Mouse (Mus musculus) bone marrow macrophage, adult 2 months (primary cell): Measurements from ENCODE around the gene Pde2a.

Source experiments
- CTCF ChIP-seq: IDR thresholded peaks from 2 replicates; pipeline ENCODE4 v1.5.1; 2012; ENCODE audit warnings: low read depth, mild to moderate bottlenecking, low read length, moderate library complexity
- POLR2A ChIP-seq: IDR thresholded peaks from 2 replicates; pipeline ENCODE4 v1.6.1; 2012; ENCODE audit warnings: mild to moderate bottlenecking, low read depth, low read length, borderline replicate concordance

DNA sequence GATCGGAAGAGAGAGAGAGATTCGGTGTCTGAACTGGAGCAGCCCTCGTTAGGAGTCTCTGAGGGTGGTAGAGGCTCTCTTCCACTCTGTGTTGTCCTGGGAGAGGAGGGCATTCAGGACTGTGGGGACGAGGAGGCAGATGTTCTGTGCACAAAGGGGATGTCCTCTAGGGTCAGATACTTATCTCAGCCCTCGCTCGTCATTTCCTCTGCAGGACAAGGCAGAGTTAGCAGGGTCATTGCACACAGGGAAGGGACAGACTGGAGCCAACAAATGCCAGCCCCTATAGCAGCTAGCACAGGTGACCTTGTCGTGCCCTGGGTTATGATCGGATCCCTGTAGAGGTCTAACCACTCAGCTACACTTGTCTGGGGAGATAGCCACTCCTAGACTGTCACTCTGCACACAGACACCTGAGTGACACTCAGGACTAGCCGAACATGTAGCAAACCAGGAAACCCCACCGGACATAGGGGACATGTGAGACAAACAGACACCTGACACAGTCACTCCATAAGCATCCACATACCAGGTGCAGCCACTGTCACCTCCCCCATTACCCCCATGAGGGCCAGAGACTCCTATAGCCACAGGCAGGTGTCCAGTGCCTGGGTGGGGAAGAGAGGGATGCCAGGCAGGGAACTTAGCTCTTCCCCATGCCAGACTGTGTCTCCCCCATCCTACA is 38.6 kb downstream of the Pde2a start:
- TF ChIP-seq CTCF: no peak
- no peak for TF ChIP-seq POLR2A
